Mouse (Mus musculus): ENCODE measurements at regions not wholly inside any gene's neighbourhood (a gene's known extent, or its start where the extent isn't known, plus 50 kb on each side); places are given as distances from the start of the nearest gene placed in this dataset.

DNA sequence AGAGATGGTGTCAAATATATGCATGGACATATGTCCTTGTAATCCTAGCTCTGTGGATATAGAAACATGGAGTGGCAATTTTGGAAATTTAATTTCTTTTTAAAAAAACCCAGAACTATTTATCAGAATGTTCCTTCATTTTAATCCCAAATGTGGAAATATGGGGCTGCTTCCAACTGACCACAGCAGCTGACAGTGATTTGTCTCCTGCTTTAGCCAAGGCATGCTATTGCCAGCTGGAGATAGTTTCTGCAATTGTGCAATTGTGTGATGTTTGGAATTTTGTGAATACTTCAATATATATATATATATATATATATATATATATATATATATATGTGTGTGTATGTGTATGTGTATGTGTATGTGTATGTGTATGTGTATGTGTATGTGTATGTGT is 629.7 kb upstream of the Slc8a1 start:
- TF ChIP-seq NANOG (IDR thresholded peaks at IDR 0.05; ENCODE audit: borderline replicate concordance, low read length) (no peak), CTCF (conservative IDR thresholded peaks at IDR 0.05; ENCODE audit: low read length) (no peak), POU5F1 (IDR thresholded peaks at IDR 0.05; ENCODE audit: borderline replicate concordance, low read length) (no peak)

Measured in E14TG2a.4 (cell line).